Mouse (Mus musculus) neural tube, embryonic 14.5 days (tissue): ENCODE results near the gene Brat1. TPM values are rescaled to one million over a fixed set of nuclear protein-coding genes. Genes with fewer than 3 reads are reported as not detected.

Source experiments
- ATAC-seq: fragments of 200-750 bp; cut with Nextera tagmentation; 2 replicates; pipeline ENCODE4 v1.8.0; 2017; ENCODE audit warnings: low read depth, mild to moderate bottlenecking, moderate TSS enrichment, moderate library complexity
- H3K27ac ChIP-seq: fragments of 300-500 bp; sonication (generic); 2 replicates; pipeline ENCODE4 v1.5.1; 2014; ENCODE audit warnings: low read depth, mild to moderate bottlenecking, control low read depth, low read length, moderate library complexity, mixed read lengths
- H3K27me3 ChIP-seq: fragments of 300-500 bp; sonication (generic); 2 replicates; pipeline ENCODE4 v1.6.1; 2014; ENCODE audit warnings: low read length; ENCODE audit not compliant: control insufficient read depth, insufficient read depth
- H3K36me3 ChIP-seq: fragments of 300-500 bp; sonication (generic); 2 replicates; pipeline ENCODE4 v1.6.1; 2014; ENCODE audit warnings: low read length, mixed read lengths; ENCODE audit not compliant: control insufficient read depth, insufficient read depth
- H3K4me1 ChIP-seq: fragments of 300-500 bp; sonication (generic); 2 replicates; pipeline ENCODE4 v1.6.1; 2014; ENCODE audit warnings: low read length; ENCODE audit not compliant: control insufficient read depth, insufficient read depth
- H3K4me2 ChIP-seq: fragments of 300-500 bp; sonication (generic); 2 replicates; pipeline ENCODE4 v1.6.1; 2014; ENCODE audit warnings: mild to moderate bottlenecking, low read depth, low read length, control low read depth
- H3K4me3 ChIP-seq: fragments of 300-500 bp; sonication (generic); 2 replicates; pipeline ENCODE4 v1.5.1; 2014; ENCODE audit warnings: low read depth, low read length, control low read depth, mixed read lengths
- H3K9ac ChIP-seq: fragments of 300-500 bp; sonication (generic); replicated peaks from 2 replicates; pipeline ENCODE4 v1.6.1; 2014; ENCODE audit warnings: low read depth, mild to moderate bottlenecking, control low read depth, low read length, mixed read lengths
- H3K9me3 ChIP-seq: fragments of 300-500 bp; sonication (generic); 2 replicates; pipeline ENCODE4 v1.6.1; 2016; ENCODE audit warnings: low read length; ENCODE audit not compliant: control insufficient read depth
- WGBS: fragments of 180-500 bp; shearing (Covaris S2); extraction: QIAGEN DNeasy Blood & Tissue Kit; methylation state at CpG from one replicate; pipeline ENCODE4 v1.1.7; 2014; 5-methylcytosine and 5-hydroxymethylcytosine counted together
- polyA plus RNA-seq: library from polyadenylated mRNA; unstranded; fragments of >200 nt; fragmentation: Nextera tagmentation; extraction: Ambion mirVana; gene quantifications from 2 replicates; pipeline ENCODE4 v1.2.1, GENCODE M21; 2014

Gene Brat1
- polyA plus RNA-seq, 1 experiment from 2014 or later = 17.6 TPM

DNA sequence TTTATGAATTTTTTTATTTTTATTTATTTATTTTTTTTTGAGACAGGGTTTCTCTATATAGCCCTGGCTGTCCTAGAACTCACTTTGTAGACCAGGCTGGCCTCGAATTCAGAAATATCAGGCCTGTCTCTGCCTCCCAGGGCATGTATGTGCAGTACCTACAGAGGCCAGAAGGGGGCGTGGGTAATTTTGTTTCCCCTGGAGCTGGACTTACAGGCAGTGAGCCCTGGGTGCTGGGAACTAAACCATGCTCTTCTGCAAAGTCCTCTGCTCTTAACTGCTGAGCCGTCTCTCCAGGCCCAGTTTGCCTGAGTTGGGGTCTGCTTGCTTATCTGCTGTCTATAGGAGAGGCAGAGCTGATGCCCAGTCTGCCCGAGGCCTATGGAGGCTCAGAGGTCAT lies 27.4 kb downstream of the Brat1 start:
- 65% methylated on average over 4 of the region's 4 CpGs for WGBS
- H3K4me2 ChIP-seq = no peak overlapping the region
- peaks cover 5% of the 10 kb centered on the region; the same call in 1 of the 2 replicates for H3K4me1 ChIP-seq
- no peak for ATAC-seq
- peaks cover 13% of the 10 kb centered on the region; the same call in 1 of the 2 replicates for H3K27me3 ChIP-seq
- no peak overlapping the region for H3K9ac ChIP-seq
- H3K27ac ChIP-seq = no peak overlapping the region
- no peak overlapping the region for H3K4me3 ChIP-seq
- no peaks in the 10 kb centered on the region for H3K36me3 ChIP-seq
- no peaks in the 10 kb centered on the region for H3K9me3 ChIP-seq

DNA sequence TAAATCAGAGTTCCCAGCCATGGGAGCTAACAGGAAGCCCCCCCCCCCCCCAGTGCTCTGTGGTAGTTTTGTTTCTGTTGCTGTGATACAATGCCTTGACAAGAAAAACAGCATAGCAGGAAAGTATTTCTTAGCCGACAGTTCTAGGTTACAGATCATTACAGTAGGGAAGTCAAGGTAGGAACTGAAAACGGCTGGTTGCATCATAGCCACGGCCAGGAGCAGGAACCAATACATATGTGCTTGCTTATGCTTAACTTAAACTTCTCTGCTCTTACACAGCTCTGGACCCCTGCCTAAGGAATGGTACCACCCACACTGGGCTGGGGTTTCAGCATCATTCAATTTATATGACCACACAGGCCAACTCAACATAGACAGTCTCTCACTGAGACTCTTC lies 28.5 kb downstream of the Brat1 start:
- Histone ChIP-seq H3K27me3 (peaks cover 14% of the 10 kb centered on the region; the same call in 1 of the 2 replicates), H3K36me3 (no peaks in the 10 kb centered on the region), H3K4me2 (no peak overlapping the region), H3K27ac (no peak overlapping the region), H3K4me3 (no peak overlapping the region), H3K4me1 (peaks cover 5% of the 10 kb centered on the region; the same call in 1 of the 2 replicates), H3K9ac (no peak overlapping the region), H3K9me3 (no peaks in the 10 kb centered on the region)
- no peak for ATAC-seq
- WGBS = 60% methylated on average over 3 of the region's 3 CpGs

DNA sequence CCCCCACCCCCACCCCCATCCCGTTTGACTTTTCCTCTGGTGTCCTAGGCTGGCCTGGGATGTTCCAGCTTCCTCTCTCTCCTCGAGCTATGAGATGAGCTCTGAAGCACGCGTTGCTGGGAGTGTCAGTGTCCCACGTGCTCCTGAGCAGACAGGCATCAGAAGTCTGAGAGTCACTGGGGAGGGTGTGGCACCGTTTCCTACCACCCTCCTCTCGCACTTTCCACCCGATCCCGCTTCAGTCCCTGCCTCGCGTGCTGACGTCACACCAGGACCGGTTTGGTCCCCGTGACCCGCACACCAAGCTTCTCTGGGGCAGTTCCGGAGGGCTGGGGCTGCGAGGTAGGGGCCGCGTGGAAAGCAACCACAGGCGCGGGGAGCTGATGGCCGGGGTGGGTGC lies 30.5 kb downstream of the Brat1 start:
- peak overlapping the region; percentile 49 for H3K4me2 ChIP-seq
- no peak overlapping the region for H3K9ac ChIP-seq
- no peak for ATAC-seq

DNA sequence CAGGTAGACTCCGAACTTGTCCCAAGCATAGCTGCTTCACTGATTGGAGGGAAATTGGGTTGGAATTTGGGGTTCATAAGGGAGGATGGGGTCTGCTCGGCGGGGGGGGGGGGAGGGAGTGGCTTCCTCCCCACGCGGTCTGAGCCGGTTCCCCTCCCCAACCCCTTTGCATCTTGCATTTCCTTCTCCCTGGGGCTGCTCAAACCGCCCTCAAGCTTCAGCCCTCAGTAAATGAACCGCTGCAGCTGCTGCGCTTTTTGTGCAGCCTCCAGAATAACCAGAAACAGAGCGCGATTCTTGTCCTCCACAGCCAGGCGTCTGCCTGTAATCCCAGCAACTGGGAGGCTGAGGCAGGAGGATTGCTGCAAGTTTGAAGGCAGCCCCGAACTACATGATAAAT lies 31.4 kb downstream of the Brat1 start:
- no peak overlapping the region for H3K9ac ChIP-seq
- no peaks in the 10 kb centered on the region for H3K9me3 ChIP-seq
- H3K27ac ChIP-seq = no peak overlapping the region
- 23% methylated on average over 12 of the region's 13 CpGs for WGBS
- no peaks in the 10 kb centered on the region for H3K36me3 ChIP-seq
- peaks cover 5% of the 10 kb centered on the region; the same call in 1 of the 2 replicates for H3K4me1 ChIP-seq
- no peak for ATAC-seq
- H3K27me3 ChIP-seq = peaks cover 14% of the 10 kb centered on the region; the same call in 1 of the 2 replicates
- no peak overlapping the region for H3K4me3 ChIP-seq
- H3K4me2 ChIP-seq = no peak overlapping the region

More for the DNA sequence above, 30.5 kb downstream of the Brat1 start:
- Histone ChIP-seq H3K27ac (no peak overlapping the region), H3K4me3 (peak overlapping the region; percentile 26), H3K27me3 (peaks cover 14% of the 10 kb centered on the region; the same call in 1 of the 2 replicates), H3K9me3 (no peaks in the 10 kb centered on the region), H3K36me3 (no peaks in the 10 kb centered on the region), H3K4me1 (peaks cover 5% of the 10 kb centered on the region; the same call in 1 of the 2 replicates)
- WGBS = 1% methylated on average over 22 of the region's 22 CpGs

DNA sequence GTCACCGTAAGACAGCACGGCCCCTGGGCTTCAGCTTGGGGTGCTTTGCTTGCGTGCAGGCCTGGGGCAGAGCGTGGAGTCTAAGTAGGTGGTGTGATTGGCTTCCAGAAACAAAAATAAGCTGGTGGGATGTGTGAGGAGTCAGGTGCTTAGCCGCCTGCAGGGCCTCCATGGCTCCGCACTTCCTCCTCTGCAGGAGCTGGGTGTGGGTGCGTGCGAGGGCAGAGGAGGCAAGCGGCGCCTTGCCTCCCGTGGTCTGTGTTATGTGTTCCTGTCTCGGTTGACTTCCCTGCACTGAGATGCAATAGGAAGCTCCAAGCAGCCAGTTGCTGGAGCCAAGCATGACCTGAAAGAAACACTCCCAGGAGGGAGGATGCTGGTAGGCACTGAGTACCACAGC lies 35.0 kb downstream of the Brat1 start:
- Histone ChIP-seq H3K9ac (0 out of 2 replicates have a peak overlapping the region, but pooled peaks have one; percentile 4), H3K27me3 (peaks cover 14% of the 10 kb centered on the region; the same call in 1 of the 2 replicates), H3K9me3 (no peaks in the 10 kb centered on the region), H3K4me3 (no peak overlapping the region), H3K4me2 (no peak overlapping the region), H3K4me1 (peaks cover 5% of the 10 kb centered on the region; the same call in 1 of the 2 replicates), H3K27ac (no peak overlapping the region), H3K36me3 (no peaks in the 10 kb centered on the region)
- ATAC-seq = no peak
- 79% methylated on average over 12 of the region's 12 CpGs for WGBS

DNA sequence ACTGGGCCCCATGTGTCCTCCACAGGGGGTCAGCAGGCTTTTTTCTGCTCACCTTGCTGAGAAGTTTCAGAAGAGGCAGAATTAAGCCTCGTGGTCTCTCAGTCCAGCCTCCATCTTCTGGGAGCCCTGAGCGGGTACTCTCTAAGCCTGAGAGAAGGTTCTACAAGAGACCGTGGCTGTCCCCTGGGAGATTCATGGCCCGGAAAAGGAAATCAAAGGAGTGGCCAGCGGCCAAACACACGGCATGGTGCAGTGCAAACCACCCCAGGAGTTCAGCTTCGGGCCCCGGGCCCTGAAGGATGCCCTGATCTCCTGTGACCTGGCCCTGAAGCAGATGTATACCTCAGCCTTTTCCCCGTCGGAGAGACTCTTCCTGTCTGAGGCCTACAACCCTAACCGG lies 36.2 kb downstream of the Brat1 start:
- H3K9me3 ChIP-seq = no peaks in the 10 kb centered on the region
- no peak overlapping the region for H3K4me2 ChIP-seq
- no peak overlapping the region for H3K9ac ChIP-seq
- no peak overlapping the region for H3K27ac ChIP-seq
- H3K4me3 ChIP-seq = no peak overlapping the region
- peaks cover 7% of the 10 kb centered on the region; the same call in 1 of the 2 replicates for H3K27me3 ChIP-seq
- H3K36me3 ChIP-seq = no peaks in the 10 kb centered on the region
- no peaks in the 10 kb centered on the region for H3K4me1 ChIP-seq
- 69% methylated on average over 11 of the region's 11 CpGs for WGBS
- no peak for ATAC-seq

DNA sequence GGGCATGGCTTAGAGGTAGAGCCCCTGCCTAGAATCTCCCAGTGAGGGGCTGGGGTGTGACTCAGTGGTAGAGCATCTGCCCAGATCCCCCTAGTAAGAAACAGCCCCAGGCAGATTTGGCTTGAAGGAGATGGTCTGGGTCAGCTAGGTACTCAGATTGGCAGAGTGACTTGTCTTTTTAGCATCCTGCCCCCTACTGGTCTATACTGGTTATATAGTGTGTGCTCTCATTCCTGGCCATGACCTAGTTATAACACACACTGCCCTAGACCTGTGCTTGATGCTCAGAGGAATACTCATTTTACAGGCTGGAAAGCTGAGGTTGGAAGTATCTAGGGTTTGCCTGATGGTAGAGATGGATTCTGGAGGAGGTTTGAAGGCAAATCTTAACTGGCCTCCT lies 37.1 kb downstream of the Brat1 start:
- H3K9ac ChIP-seq = no peak overlapping the region
- no peak for ATAC-seq

DNA sequence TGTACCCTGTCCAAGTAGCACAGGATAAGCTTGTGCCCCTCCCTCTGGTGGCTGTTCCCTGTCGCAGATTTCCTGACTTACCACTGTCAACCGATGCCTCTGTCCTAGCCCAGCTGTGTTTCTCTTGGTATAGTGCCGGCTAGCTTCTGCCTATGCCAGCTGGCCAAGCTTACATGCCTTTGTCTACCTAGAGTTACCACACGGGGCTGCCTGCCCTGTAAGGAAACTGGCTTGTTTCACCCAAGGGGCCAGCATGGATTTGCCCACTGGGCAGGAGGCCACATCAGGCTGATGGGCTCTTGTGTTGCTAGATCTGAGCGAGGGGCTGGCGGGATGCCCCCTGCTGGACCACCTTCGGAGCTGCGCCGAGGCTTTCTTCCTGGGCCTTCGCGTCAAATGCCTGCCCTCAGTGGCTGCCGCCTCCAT lies 38.9 kb downstream of the Brat1 start:
- Histone ChIP-seq H3K27me3 (no peaks in the 10 kb centered on the region), H3K36me3 (no peaks in the 10 kb centered on the region), H3K27ac (no peak overlapping the region), H3K4me2 (no peak overlapping the region), H3K9me3 (no peaks in the 10 kb centered on the region), H3K4me1 (no peaks in the 10 kb centered on the region), H3K4me3 (no peak overlapping the region), H3K9ac (no peak overlapping the region)
- 25% methylated on average over 12 of the region's 12 CpGs for WGBS
- ATAC-seq = no peak

More for the DNA sequence above, 37.1 kb downstream of the Brat1 start:
- Histone ChIP-seq H3K27me3 (0 out of 2 replicates have a peak, but pooled peaks cover 2% of the 10 kb centered on the region), H3K9me3 (no peaks in the 10 kb centered on the region), H3K27ac (no peak overlapping the region), H3K4me2 (no peak overlapping the region), H3K4me1 (no peaks in the 10 kb centered on the region), H3K4me3 (no peak overlapping the region), H3K36me3 (no peaks in the 10 kb centered on the region)

DNA sequence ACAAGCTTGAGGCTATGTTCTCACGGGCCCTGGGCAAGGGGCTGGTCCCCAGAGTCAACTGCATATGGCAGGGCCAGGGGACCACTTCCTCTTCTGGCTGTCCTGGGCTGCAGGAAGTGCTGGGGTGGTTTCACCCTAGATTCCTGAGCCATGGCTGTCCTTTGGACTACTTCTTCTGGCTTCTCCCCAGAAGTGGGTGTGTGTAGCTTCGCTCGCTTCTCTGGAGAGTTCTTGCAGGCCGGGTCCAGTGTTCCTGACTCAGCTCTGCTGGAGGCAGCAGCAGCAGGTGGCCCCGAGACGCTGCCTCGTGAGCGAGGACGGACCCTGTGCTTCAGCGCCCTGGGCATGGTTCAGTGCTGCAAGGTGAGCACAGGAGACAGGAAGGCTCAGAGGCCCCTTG lies 43.6 kb downstream of the Brat1 start:
- H3K9me3 ChIP-seq = no peaks in the 10 kb centered on the region; the same call in 1 of the 2 replicates
- 89% methylated on average over 9 of the region's 10 CpGs for WGBS
- ATAC-seq = no peak
- H3K9ac ChIP-seq = no peak overlapping the region
- H3K27ac ChIP-seq = no peak overlapping the region
- no peaks in the 10 kb centered on the region for H3K4me1 ChIP-seq
- no peaks in the 10 kb centered on the region for H3K36me3 ChIP-seq
- H3K4me3 ChIP-seq = no peak overlapping the region
- H3K4me2 ChIP-seq = no peak overlapping the region
- no peaks in the 10 kb centered on the region for H3K27me3 ChIP-seq
